Mouse (Mus musculus): ENCODE measurements around the gene Ifitm1. TPM values are rescaled to one million over a fixed set of nuclear protein-coding genes. Genes with fewer than 3 reads are reported as not detected.

The Ifitm1 gene
- polyA plus RNA-seq, 1 experiment from 2014 or later, result 76.6 TPM

Other genes starting within 250 kb of the Ifitm1 start
- gene Cyp2e1, start 203.5 kb upstream of the Ifitm1 start, polyA plus RNA-seq (2014; fragmentation: Nextera tagmentation; extraction: Ambion mirVana), result not detected in 2 replicates
- 0.35 and 0.69 TPM in 2 replicates for gene Syce1, start 179.4 kb upstream of the Ifitm1 start, polyA plus RNA-seq (2014; fragmentation: Nextera tagmentation; extraction: Ambion mirVana)
- gene Zfp941, start 145.0 kb upstream of the Ifitm1 start, polyA plus RNA-seq (2014; fragmentation: Nextera tagmentation; extraction: Ambion mirVana), result 1.4 and 2.3 TPM in 2 replicates
- gene Urah, start 132.2 kb upstream of the Ifitm1 start, polyA plus RNA-seq (2014; fragmentation: Nextera tagmentation; extraction: Ambion mirVana), result 7.6 and 12.9 TPM in 2 replicates
- 0.88 and 3.6 TPM in 2 replicates for gene Scgb1c1, start 121.7 kb upstream of the Ifitm1 start, polyA plus RNA-seq (2014; fragmentation: Nextera tagmentation; extraction: Ambion mirVana)
- not detected in 2 replicates for gene Odf3, start 119.4 kb upstream of the Ifitm1 start, polyA plus RNA-seq (2014; fragmentation: Nextera tagmentation; extraction: Ambion mirVana)
- not detected in 2 replicates for gene Gm45785, start 110.9 kb upstream of the Ifitm1 start, polyA plus RNA-seq (2014; fragmentation: Nextera tagmentation; extraction: Ambion mirVana)
- gene Ric8a, start 110.3 kb upstream of the Ifitm1 start, polyA plus RNA-seq (2014; fragmentation: Nextera tagmentation; extraction: Ambion mirVana), result 76.0 and 80.0 TPM in 2 replicates
- 65.4 and 75.3 TPM in 2 replicates for gene Bet1l, start 109.6 kb upstream of the Ifitm1 start, polyA plus RNA-seq (2014; fragmentation: Nextera tagmentation; extraction: Ambion mirVana)
- gene Psmd13, start 85.3 kb upstream of the Ifitm1 start, polyA plus RNA-seq (2014; fragmentation: Nextera tagmentation; extraction: Ambion mirVana), result 127 and 140 TPM in 2 replicates
- gene Sirt3, start 84.9 kb upstream of the Ifitm1 start, polyA plus RNA-seq (2014; fragmentation: Nextera tagmentation; extraction: Ambion mirVana), result 18.3 and 19.9 TPM in 2 replicates
- gene Cox8b, start 66.8 kb upstream of the Ifitm1 start, polyA plus RNA-seq (2014; fragmentation: Nextera tagmentation; extraction: Ambion mirVana), result 55.5 and 92.1 TPM in 2 replicates
- gene Nlrp6, start 46.3 kb upstream of the Ifitm1 start, polyA plus RNA-seq (2014; fragmentation: Nextera tagmentation; extraction: Ambion mirVana), result 0.19 and 0.42 TPM in 2 replicates
- 22.7 and 25.5 TPM in 2 replicates for gene Pgghg, start 25.8 kb upstream of the Ifitm1 start, polyA plus RNA-seq (2014; fragmentation: Nextera tagmentation; extraction: Ambion mirVana)
- gene Ifitm5, start 16.9 kb upstream of the Ifitm1 start, polyA plus RNA-seq (2014; fragmentation: Nextera tagmentation; extraction: Ambion mirVana), result 108 and 179 TPM in 2 replicates
- 0.89 TPM in 1 of 2 replicates, not detected in the other for gene Gm45717, start 11.3 kb upstream of the Ifitm1 start, polyA plus RNA-seq (2014; fragmentation: Nextera tagmentation; extraction: Ambion mirVana)
- gene Ifitm2, start 11.2 kb upstream of the Ifitm1 start, polyA plus RNA-seq (2014; fragmentation: Nextera tagmentation; extraction: Ambion mirVana), result 1,406 and 1,438 TPM in 2 replicates
- 170 and 178 TPM in 2 replicates for gene Ifitm3, start 43.5 kb downstream of the Ifitm1 start, polyA plus RNA-seq (2014; fragmentation: Nextera tagmentation; extraction: Ambion mirVana)
- gene Ifitm6, start 50.7 kb downstream of the Ifitm1 start, polyA plus RNA-seq (2014; fragmentation: Nextera tagmentation; extraction: Ambion mirVana), result 1.6 and 2.1 TPM in 2 replicates
- gene Gm17387, start 61.9 kb downstream of the Ifitm1 start, polyA plus RNA-seq (2014; fragmentation: Nextera tagmentation; extraction: Ambion mirVana), result not detected in 2 replicates
- 6.6 and 10.3 TPM in 2 replicates for gene B4galnt4, start 93.9 kb downstream of the Ifitm1 start, polyA plus RNA-seq (2014; fragmentation: Nextera tagmentation; extraction: Ambion mirVana)
- 30.0 and 33.5 TPM in 2 replicates for gene Pkp3, start 111.0 kb downstream of the Ifitm1 start, polyA plus RNA-seq (2014; fragmentation: Nextera tagmentation; extraction: Ambion mirVana)
- 4.0 and 4.4 TPM in 2 replicates for gene Sigirr, start 133.4 kb downstream of the Ifitm1 start, polyA plus RNA-seq (2014; fragmentation: Nextera tagmentation; extraction: Ambion mirVana)
- gene Ano9, start 150.6 kb downstream of the Ifitm1 start, polyA plus RNA-seq (2014; fragmentation: Nextera tagmentation; extraction: Ambion mirVana), result 3.7 and 5.0 TPM in 2 replicates
- 64.5 and 74.8 TPM in 2 replicates for gene Ptdss2, start 155.2 kb downstream of the Ifitm1 start, polyA plus RNA-seq (2014; fragmentation: Nextera tagmentation; extraction: Ambion mirVana)
- gene Rnh1, start 205.6 kb downstream of the Ifitm1 start, polyA plus RNA-seq (2014; fragmentation: Nextera tagmentation; extraction: Ambion mirVana), result 160 and 166 TPM in 2 replicates
- gene Hras, start 226.8 kb downstream of the Ifitm1 start, polyA plus RNA-seq (2014; fragmentation: Nextera tagmentation; extraction: Ambion mirVana), result 122 and 142 TPM in 2 replicates
- 6.0 and 7.2 TPM in 2 replicates for gene Lrrc56, start 226.9 kb downstream of the Ifitm1 start, polyA plus RNA-seq (2014; fragmentation: Nextera tagmentation; extraction: Ambion mirVana)
- 1.3 and 1.5 TPM in 2 replicates for gene Lmntd2, start 246.9 kb downstream of the Ifitm1 start, polyA plus RNA-seq (2014; fragmentation: Nextera tagmentation; extraction: Ambion mirVana)
- gene Rassf7, start 248.6 kb downstream of the Ifitm1 start, polyA plus RNA-seq (2014; fragmentation: Nextera tagmentation; extraction: Ambion mirVana), result 26.7 and 30.2 TPM in 2 replicates

Data from embryonic facial prominence, embryonic 14.5 days (tissue).